Mouse (Mus musculus) large intestine, adult 2 months (tissue): Measurements from ENCODE around the gene Tifab. TPM values are rescaled to one million over a fixed set of nuclear protein-coding genes. Genes with fewer than 3 reads are reported as not detected.

Source experiments
- DNase-seq: peaks from one replicate; pipeline ENCODE4 v3.0.0-alpha.2; 2012; ENCODE audit warnings: low read depth, low spot score
- whole genome bisulfite sequencing: fragments of 180-500 bp; shearing (Covaris S2); methylation state at CpG from one replicate; pipeline ENCODE4 v1.1.7; 2018; 5-methylcytosine and 5-hydroxymethylcytosine counted together
- polyA plus RNA-seq: library from polyadenylated mRNA; depleted of rRNA; stranded (reverse); fragments of >200 nt; gene quantifications from 2 replicates; pipeline ENCODE4 v1.2.3, GENCODE M21; 2012

The Tifab gene
- polyA plus RNA-seq, 1 experiment: 7.0 TPM

GRCm38 (mm10) chr13:56183687-56184086 lies 5.0 kb upstream of the Tifab start:
- 78% methylated on average over 5 of the region's 5 CpGs for WGBS
- no peak for DNase-seq

GRCm38 (mm10) chr13:56181424-56181823 lies 2.7 kb upstream of the Tifab start:
- 63% methylated on average over 8 of the region's 8 CpGs for WGBS
- no peak for DNase-seq

- 82% methylated on average over 9 of the region's 9 CpGs for WGBS
These were observed 2.4 kb downstream of the Tifab start for GRCm38 (mm10) chr13:56176310-56176709.

GRCm38 (mm10) chr13:56175848-56176247 lies 2.8 kb downstream of the Tifab start:
- no peak for DNase-seq
- WGBS: 56% methylated on average over 4 of the region's 4 CpGs

More at GRCm38 (mm10) chr13:56176310-56176709, 2.4 kb downstream of the Tifab start:
- no peak for DNase-seq

GRCm38 (mm10) chr13:56172901-56173545 lies 5.7 kb downstream of the Tifab start:
- DNase-seq: no peak
- whole genome bisulfite sequencing: 59% methylated on average over 7 of the region's 7 CpGs

- WGBS: 79% methylated on average over 7 of the region's 7 CpGs
- no peak for DNase-seq
These were observed 6.6 kb downstream of the Tifab start for GRCm38 (mm10) chr13:56172106-56172505.

- WGBS: 85% methylated on average over 3 of the region's 3 CpGs
- DNase-seq: no peak
These were observed 10.3 kb downstream of the Tifab start for GRCm38 (mm10) chr13:56168403-56168781.

GRCm38 (mm10) chr13:56167446-56168402 lies 11.0 kb downstream of the Tifab start:
- 47% methylated on average over 12 of the region's 14 CpGs for WGBS
- DNase-seq: no peak

GRCm38 (mm10) chr13:56165561-56165960 lies 13.1 kb downstream of the Tifab start:
- 91% methylated on average over 11 of the region's 11 CpGs for WGBS
- no peak for DNase-seq

GRCm38 (mm10) chr13:56164372-56164771 lies 14.3 kb downstream of the Tifab start:
- WGBS: 92% methylated on average over 3 of the region's 3 CpGs
- no peak for DNase-seq

- whole genome bisulfite sequencing: 31% methylated on average over 6 of the region's 6 CpGs
- no peak for DNase-seq
These were observed 14.9 kb downstream of the Tifab start for GRCm38 (mm10) chr13:56163751-56164150.

GRCm38 (mm10) chr13:56162859-56163258 lies 15.8 kb downstream of the Tifab start:
- 66% methylated on average over 6 of the region's 6 CpGs for WGBS
- DNase-seq: no peak

- 14% methylated on average over 17 of the region's 17 CpGs for WGBS
- no peak for DNase-seq
These were observed 18.9 kb downstream of the Tifab start for GRCm38 (mm10) chr13:56159614-56160363.

GRCm38 (mm10) chr13:56159016-56159601 lies 19.6 kb downstream of the Tifab start:
- no peak for DNase-seq
- WGBS: 20% methylated on average over 14 of the region's 14 CpGs

GRCm38 (mm10) chr13:56155671-56156070 lies 23.0 kb downstream of the Tifab start:
- no peak for DNase-seq
- WGBS: 54% methylated on average over 7 of the region's 7 CpGs

GRCm38 (mm10) chr13:56155048-56155447 lies 23.6 kb downstream of the Tifab start:
- DNase-seq: no peak
- 8% methylated on average over 5 of the region's 5 CpGs for WGBS

- whole genome bisulfite sequencing: 25% methylated on average over 7 of the region's 7 CpGs
- DNase-seq: no peak
These were observed 25.8 kb downstream of the Tifab start for GRCm38 (mm10) chr13:56152773-56153460.

GRCm38 (mm10) chr13:56151404-56152226 lies 27.1 kb downstream of the Tifab start:
- no peak for DNase-seq
- 38% methylated on average over 22 of the region's 22 CpGs for WGBS
